Mouse (Mus musculus) stomach, postnatal 0 days (tissue): ENCODE results near the gene Siah1a. TPM values are rescaled to one million over a fixed set of nuclear protein-coding genes. Genes with fewer than 3 reads are reported as not detected.

Experiments used
- ATAC-seq: fragments of 200-750 bp; cut with Nextera tagmentation; 2 replicates; pipeline ENCODE4 v1.8.0; 2017; ENCODE audit not compliant: low FRiP score, low TSS enrichment
- DNase-seq: peaks from one replicate; pipeline ENCODE4 v3.0.0-alpha.2; 2016; ENCODE audit warnings: low spot score
- H3K27ac ChIP-seq: fragments of 300-500 bp; sonication (generic); replicated peaks from 2 replicates; pipeline ENCODE4 v1.5.1; 2014; ENCODE audit warnings: mild to moderate bottlenecking, control low read depth
- H3K27me3 ChIP-seq: fragments of 300-500 bp; sonication (generic); 2 replicates; pipeline ENCODE4 v1.6.1; 2014; ENCODE audit warnings: low read length; ENCODE audit not compliant: control insufficient read depth, insufficient read depth
- H3K36me3 ChIP-seq: fragments of 300-500 bp; sonication (generic); 2 replicates; pipeline ENCODE4 v1.6.1; 2014; ENCODE audit warnings: low read length, mixed read lengths; ENCODE audit not compliant: control insufficient read depth, insufficient read depth
- H3K4me1 ChIP-seq: fragments of 300-500 bp; sonication (generic); replicated peaks from 2 replicates; pipeline ENCODE4 v1.6.1; 2014; ENCODE audit warnings: antibody characterized with exemption; ENCODE audit not compliant: control insufficient read depth, insufficient read depth
- H3K4me2 ChIP-seq: fragments of 300-500 bp; sonication (generic); replicated peaks from 2 replicates; pipeline ENCODE4 v1.6.1; 2014; ENCODE audit warnings: low read depth, mild to moderate bottlenecking, control low read depth, moderate library complexity
- H3K4me3 ChIP-seq: fragments of 300-500 bp; sonication (generic); 2 replicates; pipeline ENCODE4 v1.5.1; 2014; ENCODE audit warnings: low read depth, low read length, control low read depth
- H3K9ac ChIP-seq: fragments of 300-500 bp; sonication (generic); 2 replicates; pipeline ENCODE4 v1.6.1; 2014; ENCODE audit warnings: mild to moderate bottlenecking, low read length, control low read depth, mixed read lengths
- H3K9me3 ChIP-seq: fragments of 300-500 bp; sonication (generic); 2 replicates; pipeline ENCODE4 v1.6.1; 2016; ENCODE audit warnings: low read length; ENCODE audit not compliant: control insufficient read depth
- CTCF ChIP-seq: IDR thresholded peaks from 2 replicates; pipeline ENCODE4 v1.5.1; 2016; ENCODE audit warnings: antibody characterized with exemption, low read depth, mild to moderate bottlenecking, moderate library complexity
- EP300 ChIP-seq: optimal IDR thresholded peaks from 2 replicates; pipeline ENCODE3; 2016; ENCODE audit warnings: antibody characterized with exemption
- WGBS: fragments of 180-500 bp; shearing (Covaris S2); extraction: QIAGEN DNeasy Blood & Tissue Kit; methylation state at CpG from one replicate; pipeline ENCODE4 v1.1.7; 2014; 5-methylcytosine and 5-hydroxymethylcytosine counted together
- polyA plus RNA-seq: library from polyadenylated mRNA; unstranded; fragments of >200 nt; fragmentation: Nextera tagmentation; extraction: Ambion mirVana; gene quantifications from 2 replicates; pipeline ENCODE4 v1.2.1, GENCODE M21; 2015

Gene Siah1a
- polyA plus RNA-seq, 1 experiment from 2014 or later = 36.3 TPM

DNA sequence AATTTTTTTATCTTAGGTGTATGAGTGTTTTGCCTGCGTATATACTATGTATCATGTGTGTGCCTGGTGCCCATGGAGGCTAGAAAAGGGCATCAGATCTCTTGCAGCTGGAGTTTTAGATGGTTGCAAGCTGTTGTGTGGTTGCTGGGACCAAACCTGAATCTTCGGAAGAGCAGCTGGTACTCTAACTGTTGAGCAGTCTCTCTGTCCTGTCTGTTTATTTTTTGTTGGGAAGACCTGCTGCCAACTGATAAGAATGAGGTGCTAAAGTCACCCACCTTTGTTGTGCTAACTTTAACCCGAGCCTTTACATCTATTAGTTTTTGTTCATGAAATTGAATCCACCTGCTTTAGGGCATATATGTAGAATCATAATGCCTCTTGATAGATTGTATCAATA lies 43.3 kb downstream of the Siah1a start:
- no peak for ATAC-seq
- DNase-seq = no peak
- TF ChIP-seq EP300 (no peak), CTCF (no peak)

DNA sequence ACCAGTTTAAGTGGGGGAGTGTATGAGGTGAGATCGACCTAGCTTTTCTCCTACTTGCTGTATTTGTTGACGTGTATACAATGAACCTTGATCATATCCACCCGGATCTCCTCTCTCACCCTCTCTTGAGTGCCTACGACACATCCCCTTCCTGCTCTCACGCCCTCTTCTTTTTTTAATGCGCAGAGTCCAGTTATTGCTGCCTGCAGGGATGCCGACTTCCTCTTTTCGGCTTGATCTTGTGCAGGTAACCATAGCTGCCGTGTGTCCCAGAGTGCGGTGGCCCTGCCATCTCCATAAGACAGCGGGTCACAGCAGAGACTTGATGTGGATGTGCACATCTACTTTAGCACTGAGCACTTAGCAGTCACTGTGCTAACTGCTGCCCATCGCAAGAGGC lies 46.3 kb downstream of the Siah1a start:
- DNase-seq (no peak), ATAC-seq (no peak)
- no peak overlapping the region for H3K27ac ChIP-seq
- no peaks in the 10 kb centered on the region for H3K27me3 ChIP-seq
- WGBS = 89% methylated on average over 12 of the region's 12 CpGs
- H3K4me3 ChIP-seq = no peak overlapping the region
- H3K36me3 ChIP-seq = peaks cover 2% of the 10 kb centered on the region; the same call in 1 of the 2 replicates
- H3K9ac ChIP-seq = no peak overlapping the region
- no peaks in the 10 kb centered on the region for H3K9me3 ChIP-seq
- no peaks in the 10 kb centered on the region for H3K4me1 ChIP-seq
- no peak for TF ChIP-seq CTCF
- no peak for TF ChIP-seq EP300
- no peak overlapping the region for H3K4me2 ChIP-seq

More for the DNA sequence above, 43.3 kb downstream of the Siah1a start:
- H3K9ac ChIP-seq = no peak overlapping the region
- WGBS = 89% methylated on average over 3 of the region's 3 CpGs
- H3K27ac ChIP-seq = no peak overlapping the region
- H3K4me1 ChIP-seq = no peaks in the 10 kb centered on the region
- no peak overlapping the region for H3K4me2 ChIP-seq
- H3K9me3 ChIP-seq = no peaks in the 10 kb centered on the region
- no peaks in the 10 kb centered on the region for H3K27me3 ChIP-seq
- no peaks in the 10 kb centered on the region for H3K36me3 ChIP-seq
- H3K4me3 ChIP-seq = no peak overlapping the region

DNA sequence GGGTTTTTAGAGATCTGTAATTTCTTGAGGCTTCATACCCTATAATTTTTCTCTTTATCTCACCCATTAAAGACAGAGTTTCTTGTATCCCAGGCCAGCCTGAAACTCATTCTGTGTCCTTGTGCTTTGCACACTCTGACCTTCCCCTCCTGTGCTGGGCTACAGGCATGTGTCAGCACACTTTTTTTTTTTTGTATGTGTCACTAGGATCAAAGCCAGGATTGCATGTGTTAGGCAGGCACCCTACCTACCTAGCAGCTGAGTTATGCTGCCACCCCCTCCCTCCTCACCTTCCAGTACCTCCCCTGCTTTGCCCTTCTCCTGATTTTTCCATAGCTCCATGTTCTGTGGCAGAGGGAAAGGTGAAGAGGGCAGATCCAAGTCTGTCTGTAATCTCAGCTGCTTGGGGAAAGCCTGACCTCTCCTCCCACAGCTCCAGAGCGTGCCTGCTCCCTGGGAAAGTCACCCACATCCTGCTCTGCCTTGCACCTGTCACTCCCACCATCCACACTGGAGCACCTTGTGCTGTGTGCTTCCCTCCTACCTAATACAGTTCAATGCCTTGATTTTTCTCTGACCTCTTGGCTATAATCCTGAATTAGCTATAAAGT lies 46.8 kb downstream of the Siah1a start:
- H3K4me1 ChIP-seq = no peaks in the 10 kb centered on the region
- no peak for ATAC-seq
- peaks cover 2% of the 10 kb centered on the region; the same call in 1 of the 2 replicates for H3K36me3 ChIP-seq
- no peak overlapping the region for H3K4me2 ChIP-seq
- WGBS = 81% methylated on average over 1 of the region's 1 CpGs
- H3K9me3 ChIP-seq = no peaks in the 10 kb centered on the region
- no peak overlapping the region for H3K27ac ChIP-seq
- no peaks in the 10 kb centered on the region for H3K27me3 ChIP-seq
- DNase-seq = no peak
- H3K9ac ChIP-seq = no peak overlapping the region
- TF ChIP-seq EP300 = no peak
- TF ChIP-seq CTCF = no peak
- no peak overlapping the region for H3K4me3 ChIP-seq

DNA sequence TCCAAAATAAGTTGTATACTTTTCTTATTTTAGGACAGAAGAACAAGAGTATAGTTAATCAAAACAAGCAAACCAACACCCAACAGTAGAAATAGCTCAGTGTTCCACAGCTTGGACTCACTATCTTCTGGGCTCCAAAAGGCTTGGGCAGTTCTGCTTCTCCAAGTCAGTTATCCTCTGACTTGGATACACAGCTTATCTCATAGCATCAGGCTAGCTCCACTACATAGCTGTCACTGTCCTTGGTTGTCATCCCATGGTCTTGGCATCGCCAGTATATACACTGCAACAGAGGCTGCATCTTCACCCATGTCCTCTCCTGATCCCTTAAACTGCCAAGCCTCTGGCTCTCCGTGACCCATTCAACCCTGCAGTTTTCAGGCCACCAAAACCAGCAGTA lies 50.0 kb downstream of the Siah1a start:
- ATAC-seq (no peak), DNase-seq (no peak)
- TF ChIP-seq CTCF (no peak), EP300 (no peak)
- no peaks in the 10 kb centered on the region for H3K27me3 ChIP-seq
- no peak overlapping the region for H3K4me2 ChIP-seq
- no peak overlapping the region for H3K4me3 ChIP-seq
- H3K27ac ChIP-seq = no peak overlapping the region
- H3K9ac ChIP-seq = no peak overlapping the region
- no peaks in the 10 kb centered on the region for H3K9me3 ChIP-seq
- H3K4me1 ChIP-seq = no peaks in the 10 kb centered on the region
- 95% methylated on average over 2 of the region's 2 CpGs for WGBS
- H3K36me3 ChIP-seq = peaks cover 2% of the 10 kb centered on the region; the same call in 1 of the 2 replicates

DNA sequence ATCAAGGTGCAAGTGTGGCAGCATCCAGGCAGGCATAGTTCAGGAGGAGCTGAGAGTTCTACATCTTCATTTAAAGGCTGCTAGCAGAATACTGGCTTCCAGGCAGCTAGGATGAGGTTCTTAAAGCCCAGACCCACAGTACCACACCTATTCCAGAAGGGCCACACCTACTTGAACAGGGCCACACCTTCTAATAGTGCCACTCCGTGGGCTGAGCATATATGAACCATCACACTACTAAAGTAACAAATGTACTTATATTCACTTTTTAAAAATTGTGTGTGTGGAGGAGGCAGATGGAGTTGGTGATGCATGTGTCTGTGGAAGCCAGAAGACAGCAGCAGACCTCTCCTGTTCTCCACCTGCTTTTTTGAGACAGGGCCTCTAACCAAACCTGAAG lies 51.7 kb downstream of the Siah1a start:
- H3K27me3 ChIP-seq = no peaks in the 10 kb centered on the region
- TF ChIP-seq EP300 (no peak), CTCF (no peak)
- H3K27ac ChIP-seq = no peak overlapping the region
- H3K4me3 ChIP-seq = no peak overlapping the region
- DNase-seq = no peak
- WGBS = 59% methylated on average over 1 of the region's 1 CpGs
- H3K36me3 ChIP-seq = peaks cover 2% of the 10 kb centered on the region; the same call in 1 of the 2 replicates
- no peak for ATAC-seq
- no peaks in the 10 kb centered on the region for H3K9me3 ChIP-seq
- no peaks in the 10 kb centered on the region for H3K4me1 ChIP-seq
- no peak overlapping the region for H3K9ac ChIP-seq
- H3K4me2 ChIP-seq = no peak overlapping the region

DNA sequence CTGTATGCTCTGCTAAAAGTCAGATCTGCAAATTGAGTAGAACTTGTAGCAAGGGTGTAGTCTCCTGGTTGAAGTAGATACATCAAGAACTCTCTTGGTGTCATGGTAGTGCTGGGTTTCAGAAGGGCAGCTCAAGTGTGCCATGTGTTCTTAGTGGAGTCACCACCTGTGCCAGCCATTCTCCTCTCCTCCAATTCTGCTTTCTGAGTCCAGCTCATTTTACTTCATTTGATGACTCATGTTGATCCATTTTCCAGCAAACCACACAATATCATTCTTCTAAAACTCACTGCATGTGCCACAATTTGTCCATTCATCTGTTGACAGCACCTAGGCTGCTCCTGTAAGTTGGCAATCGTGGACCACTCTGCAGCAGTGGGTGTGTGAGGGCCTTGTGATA lies 53.6 kb downstream of the Siah1a start:
- H3K36me3 ChIP-seq = peaks cover 2% of the 10 kb centered on the region; the same call in 1 of the 2 replicates
- no peaks in the 10 kb centered on the region for H3K9me3 ChIP-seq
- ATAC-seq = no peak
- 77% methylated on average over 1 of the region's 1 CpGs for WGBS
- no peak overlapping the region for H3K4me2 ChIP-seq
- H3K27ac ChIP-seq = no peak overlapping the region
- no peak for TF ChIP-seq CTCF
- no peak for TF ChIP-seq EP300
- no peak overlapping the region for H3K9ac ChIP-seq
- no peak for DNase-seq
- H3K4me3 ChIP-seq = no peak overlapping the region
- H3K27me3 ChIP-seq = no peaks in the 10 kb centered on the region
- no peaks in the 10 kb centered on the region for H3K4me1 ChIP-seq
